Mouse (Mus musculus): ENCODE measurements around the gene Gpatch2. TPM values are rescaled to one million over a fixed set of nuclear protein-coding genes. Genes with fewer than 3 reads are reported as not detected.

The Gpatch2 gene
- polyA plus RNA-seq, 1 experiment from 2014 or later, result 20.6 TPM

GRCm38 (mm10) chr1:187389476-187389875, 174.2 kb downstream of the Gpatch2 start:
- DNase-seq (ENCODE audit: low spot score) (no peak), ATAC-seq (replicated peaks; ENCODE audit: insufficient number of reproducible peaks, low FRiP score, low TSS enrichment, low read depth) (no peak)
- Histone ChIP-seq H3K36me3 (replicated peaks; ENCODE audit: control insufficient read depth, insufficient read depth, low read depth, low read length) (no peaks in the 10 kb centered on the region), H3K27ac (replicated peaks; ENCODE audit: low read depth, low read length) (no peak overlapping the region), H3K9ac (replicated peaks; ENCODE audit: low read length) (no peak overlapping the region), H3K9me3 (replicated peaks; ENCODE audit: control insufficient read depth, low read length) (no peaks in the 10 kb centered on the region), H3K27me3 (ENCODE audit: control insufficient read depth, insufficient read depth, low read length) (no peaks in the 10 kb centered on the region), H3K4me2 (ENCODE audit: low read depth, low read length) (no peak overlapping the region), H3K4me1 (ENCODE audit: control insufficient read depth, insufficient read depth, low read length) (no peaks in the 10 kb centered on the region), H3K4me3 (ENCODE audit: low read depth, low read length) (no peak overlapping the region)
- 84% methylated on average over 4 of the region's 4 CpGs for WGBS

GRCm38 (mm10) chr1:187400834-187401233, 185.5 kb downstream of the Gpatch2 start:
- no peaks in the 10 kb centered on the region for H3K36me3 ChIP-seq (replicated peaks; ENCODE audit: control insufficient read depth, insufficient read depth, low read depth, low read length)
- no peak overlapping the region for H3K9ac ChIP-seq (replicated peaks; ENCODE audit: low read length)
- no peak for ATAC-seq (replicated peaks; ENCODE audit: insufficient number of reproducible peaks, low FRiP score, low TSS enrichment, low read depth)
- 94% methylated on average over 9 of the region's 9 CpGs for WGBS
- H3K27me3 ChIP-seq (ENCODE audit: control insufficient read depth, insufficient read depth, low read length), result no peaks in the 10 kb centered on the region
- H3K4me2 ChIP-seq (ENCODE audit: low read depth, low read length), result no peak overlapping the region
- H3K4me3 ChIP-seq (ENCODE audit: low read depth, low read length), result no peak overlapping the region
- DNase-seq (ENCODE audit: low spot score), result no peak
- H3K9me3 ChIP-seq (replicated peaks; ENCODE audit: control insufficient read depth, low read length), result no peaks in the 10 kb centered on the region
- no peaks in the 10 kb centered on the region for H3K4me1 ChIP-seq (ENCODE audit: control insufficient read depth, insufficient read depth, low read length)
- H3K27ac ChIP-seq (replicated peaks; ENCODE audit: low read depth, low read length), result no peak overlapping the region

Other genes starting within 250 kb of the Gpatch2 start
- 0.33 TPM in 1 of 2 replicates, not detected in the other for gene D1Pas1, start 248.1 kb upstream of the Gpatch2 start, polyA plus RNA-seq (2014; fragmentation: Nextera tagmentation; extraction: Ambion mirVana)
- gene Spata17, start within 50 bp of the Gpatch2 start, polyA plus RNA-seq (2014; fragmentation: Nextera tagmentation; extraction: Ambion mirVana), result 0.60 and 1.3 TPM in 2 replicates

All from embryonic facial prominence, embryonic 11.5 days (tissue).